Mouse (Mus musculus): ENCODE results near the gene Map4k5. TPM values are rescaled to one million over a fixed set of nuclear protein-coding genes. Genes with fewer than 3 reads are reported as not detected.

The Map4k5 gene
- polyA plus RNA-seq, 1 experiment from 2014 or later: 36.7 TPM

- no peak for ATAC-seq (ENCODE audit: low FRiP score)
- H3K36me3 ChIP-seq (replicated peaks): peaks cover 26% of the 10 kb centered on the region
Observed at GRCm38 (mm10) chr12:69828214-69828613, 64.8 kb downstream of the Map4k5 start.

GRCm38 (mm10) chr12:69824881-69825597 is 68.0 kb downstream of the Map4k5 start:
- Histone ChIP-seq H3K4me3 (replicated peaks) (no peak overlapping the region), H3K4me1 (peaks cover 11% of the 10 kb centered on the region), H3K4me2 (no peak overlapping the region), H3K9me3 (no peaks in the 10 kb centered on the region), H3K27ac (no peak overlapping the region), H3K36me3 (replicated peaks) (peaks cover 51% of the 10 kb centered on the region), H3K9ac (no peak overlapping the region), H3K27me3 (no peaks in the 10 kb centered on the region)
- 82% methylated on average over 9 of the region's 9 CpGs for WGBS
- no peak for ATAC-seq (ENCODE audit: low FRiP score)

More at GRCm38 (mm10) chr12:69828214-69828613, 64.8 kb downstream of the Map4k5 start:
- Histone ChIP-seq H3K9ac (no peak overlapping the region), H3K4me2 (no peak overlapping the region), H3K4me1 (peaks cover 11% of the 10 kb centered on the region), H3K4me3 (replicated peaks) (no peak overlapping the region), H3K27ac (no peak overlapping the region), H3K9me3 (no peaks in the 10 kb centered on the region), H3K27me3 (no peaks in the 10 kb centered on the region)
- WGBS: 55% methylated on average over 2 of the region's 2 CpGs

- ATAC-seq (ENCODE audit: low FRiP score): no peak
- no peak overlapping the region for H3K9ac ChIP-seq
- H3K4me3 ChIP-seq (replicated peaks): no peak overlapping the region
- H3K9me3 ChIP-seq: no peaks in the 10 kb centered on the region
- H3K4me1 ChIP-seq: peaks cover 16% of the 10 kb centered on the region
- WGBS: 15% methylated on average over 6 of the region's 6 CpGs
- H3K4me2 ChIP-seq: no peak overlapping the region
- no peak overlapping the region for H3K27ac ChIP-seq
- H3K27me3 ChIP-seq: no peaks in the 10 kb centered on the region
- H3K36me3 ChIP-seq (replicated peaks): peaks cover 51% of the 10 kb centered on the region
Observed at GRCm38 (mm10) chr12:69814272-69814671, 78.7 kb downstream of the Map4k5 start.

DNA sequence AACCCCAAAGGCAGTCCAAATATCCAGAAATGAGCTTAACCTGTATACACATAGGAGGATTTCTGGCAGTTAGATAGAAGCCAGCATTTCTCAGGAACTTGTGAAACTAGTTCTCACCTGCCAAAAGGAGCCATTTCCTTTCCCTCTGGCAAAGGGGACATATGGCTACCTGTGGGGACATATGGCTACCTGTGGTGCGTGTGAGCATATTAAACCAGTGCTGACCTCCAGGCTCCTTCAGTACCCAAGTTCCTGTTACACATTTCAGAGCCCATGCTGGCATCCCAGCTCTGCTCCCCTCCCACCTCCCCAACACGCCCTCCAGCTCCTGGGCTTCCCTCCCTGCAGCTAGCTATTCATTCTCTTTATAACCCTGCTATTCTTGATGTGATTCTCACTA is 79.4 kb downstream of the Map4k5 start:
- Histone ChIP-seq H3K27ac (no peak overlapping the region), H3K27me3 (no peaks in the 10 kb centered on the region), H3K4me3 (replicated peaks) (no peak overlapping the region), H3K4me1 (peaks cover 16% of the 10 kb centered on the region), H3K36me3 (replicated peaks) (peaks cover 46% of the 10 kb centered on the region), H3K9ac (no peak overlapping the region), H3K9me3 (no peaks in the 10 kb centered on the region), H3K4me2 (no peak overlapping the region)
- 45% methylated on average over 2 of the region's 2 CpGs for WGBS
- ATAC-seq (ENCODE audit: low FRiP score): no peak

GRCm38 (mm10) chr12:69812986-69813385 is 80.0 kb downstream of the Map4k5 start:
- Histone ChIP-seq H3K4me2 (no peak overlapping the region), H3K27me3 (no peaks in the 10 kb centered on the region), H3K9me3 (no peaks in the 10 kb centered on the region), H3K36me3 (replicated peaks) (peaks cover 44% of the 10 kb centered on the region), H3K4me1 (peaks cover 16% of the 10 kb centered on the region), H3K4me3 (replicated peaks) (no peak overlapping the region), H3K27ac (no peak overlapping the region), H3K9ac (no peak overlapping the region)
- no peak for ATAC-seq (ENCODE audit: low FRiP score)
- 59% methylated on average over 3 of the region's 3 CpGs for WGBS

DNA sequence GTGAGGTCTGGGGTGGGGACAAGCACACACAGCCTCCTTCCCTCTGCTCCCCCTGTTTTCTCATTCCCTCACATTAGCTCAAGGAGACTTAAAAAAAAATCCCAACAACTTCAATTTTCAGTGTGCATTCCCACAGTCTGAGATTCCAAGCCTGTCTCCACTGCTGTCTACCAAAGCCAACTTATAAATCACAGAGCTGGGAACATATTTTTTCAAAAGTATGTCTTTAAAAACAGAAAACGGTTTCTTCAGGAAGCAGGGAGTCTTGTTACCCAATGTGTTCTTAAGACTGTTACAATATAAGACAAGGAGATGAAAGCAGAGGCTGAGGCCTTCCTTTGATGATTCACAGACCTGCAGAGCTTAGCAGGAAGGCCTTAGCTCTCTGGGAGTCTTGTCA is 81.0 kb downstream of the Map4k5 start:
- WGBS: 49% methylated on average over 1 of the region's 1 CpGs
- no peak overlapping the region for H3K9ac ChIP-seq
- peaks cover 42% of the 10 kb centered on the region; the same call in 1 of the 2 replicates for H3K36me3 ChIP-seq (replicated peaks)
- ATAC-seq (ENCODE audit: low FRiP score): no peak
- H3K4me2 ChIP-seq: no peak overlapping the region
- H3K27ac ChIP-seq: no peak overlapping the region
- H3K4me1 ChIP-seq: peaks cover 16% of the 10 kb centered on the region
- no peaks in the 10 kb centered on the region for H3K9me3 ChIP-seq
- no peak overlapping the region for H3K4me3 ChIP-seq (replicated peaks)
- no peaks in the 10 kb centered on the region for H3K27me3 ChIP-seq

- Histone ChIP-seq H3K27ac (no peak overlapping the region), H3K4me1 (peaks cover 10% of the 10 kb centered on the region), H3K9me3 (no peaks in the 10 kb centered on the region), H3K4me3 (replicated peaks) (no peak overlapping the region), H3K27me3 (no peaks in the 10 kb centered on the region), H3K9ac (no peak overlapping the region), H3K4me2 (no peak overlapping the region), H3K36me3 (replicated peaks) (peaks cover 29% of the 10 kb centered on the region)
- no peak for ATAC-seq (ENCODE audit: low FRiP score)
- WGBS: 89% methylated on average over 3 of the region's 3 CpGs
Observed at GRCm38 (mm10) chr12:69809439-69809838, 83.6 kb downstream of the Map4k5 start.

- Histone ChIP-seq H3K4me3 (replicated peaks) (no peak overlapping the region), H3K4me2 (no peak overlapping the region), H3K9ac (no peak overlapping the region), H3K36me3 (replicated peaks) (peaks cover 31% of the 10 kb centered on the region), H3K27ac (no peak overlapping the region), H3K27me3 (no peaks in the 10 kb centered on the region), H3K9me3 (no peaks in the 10 kb centered on the region), H3K4me1 (no peaks in the 10 kb centered on the region)
- WGBS: 87% methylated on average over 11 of the region's 11 CpGs
- ATAC-seq (ENCODE audit: low FRiP score): no peak
Observed at GRCm38 (mm10) chr12:69807399-69807985, 85.5 kb downstream of the Map4k5 start.

GRCm38 (mm10) chr12:69805148-69805547 is 87.9 kb downstream of the Map4k5 start:
- Histone ChIP-seq H3K27ac (no peak overlapping the region), H3K9me3 (no peaks in the 10 kb centered on the region), H3K27me3 (no peaks in the 10 kb centered on the region), H3K4me3 (replicated peaks) (no peak overlapping the region), H3K4me2 (no peak overlapping the region), H3K36me3 (replicated peaks) (peaks cover 29% of the 10 kb centered on the region), H3K9ac (no peak overlapping the region), H3K4me1 (peaks cover 3% of the 10 kb centered on the region)
- ATAC-seq (ENCODE audit: low FRiP score): no peak
- 92% methylated on average over 6 of the region's 6 CpGs for WGBS

GRCm38 (mm10) chr12:69804393-69805070 is 88.5 kb downstream of the Map4k5 start:
- 95% methylated on average over 10 of the region's 10 CpGs for WGBS
- peaks cover 3% of the 10 kb centered on the region for H3K4me1 ChIP-seq
- H3K4me3 ChIP-seq (replicated peaks): no peak overlapping the region
- H3K27me3 ChIP-seq: no peaks in the 10 kb centered on the region
- no peak overlapping the region for H3K4me2 ChIP-seq
- H3K27ac ChIP-seq: no peak overlapping the region
- H3K36me3 ChIP-seq (replicated peaks): peaks cover 29% of the 10 kb centered on the region
- H3K9me3 ChIP-seq: no peaks in the 10 kb centered on the region
- no peak overlapping the region for H3K9ac ChIP-seq
- ATAC-seq (ENCODE audit: low FRiP score): no peak

DNA sequence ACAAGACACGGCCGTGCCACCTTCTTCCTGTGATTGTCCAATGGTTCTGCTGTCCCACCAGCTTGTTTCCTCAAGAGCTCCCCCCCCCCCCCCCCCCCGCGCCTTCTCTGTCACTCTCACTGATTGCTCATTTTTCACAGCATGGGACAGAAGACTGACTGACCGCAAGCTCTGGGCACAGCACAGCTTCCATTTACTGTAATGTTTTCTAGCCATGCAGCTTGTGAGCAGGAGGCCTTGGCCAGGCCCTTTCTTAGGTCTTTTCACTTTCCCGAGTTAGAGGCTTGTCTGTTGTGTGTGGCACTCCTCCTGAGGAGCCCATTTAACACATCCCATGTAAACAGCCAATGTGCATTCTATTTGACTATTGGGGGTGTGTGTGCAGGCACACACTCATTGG is 89.8 kb downstream of the Map4k5 start:
- WGBS: 90% methylated on average over 5 of the region's 6 CpGs
- Histone ChIP-seq H3K4me3 (replicated peaks) (no peak overlapping the region), H3K9me3 (no peaks in the 10 kb centered on the region), H3K36me3 (replicated peaks) (peaks cover 26% of the 10 kb centered on the region), H3K27ac (no peak overlapping the region), H3K27me3 (no peaks in the 10 kb centered on the region), H3K4me2 (no peak overlapping the region), H3K9ac (no peak overlapping the region), H3K4me1 (peaks cover 3% of the 10 kb centered on the region)
- no peak for ATAC-seq (ENCODE audit: low FRiP score)

DNA sequence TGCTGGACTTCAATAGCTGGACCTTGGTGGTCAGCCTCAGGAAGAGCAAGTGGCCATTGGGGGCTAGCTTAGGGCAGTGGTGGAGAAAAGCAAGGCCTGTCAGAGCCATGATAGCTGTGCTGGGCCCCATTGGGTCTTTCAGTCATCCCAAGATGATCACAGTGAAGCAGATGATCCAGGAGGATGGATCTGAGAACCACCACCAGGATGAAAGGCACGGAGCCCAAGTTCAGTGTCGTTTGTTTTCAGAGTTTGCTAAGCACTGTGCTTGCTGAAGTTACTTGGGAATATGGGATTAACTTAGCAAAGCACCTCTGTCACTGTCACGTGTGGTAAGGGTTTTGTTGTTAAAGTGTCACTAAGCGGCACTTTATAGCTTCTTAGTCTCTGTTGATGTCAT is 92.4 kb downstream of the Map4k5 start:
- H3K36me3 ChIP-seq (replicated peaks): peaks cover 13% of the 10 kb centered on the region
- H3K4me2 ChIP-seq: no peak overlapping the region
- H3K27me3 ChIP-seq: no peaks in the 10 kb centered on the region
- no peaks in the 10 kb centered on the region for H3K9me3 ChIP-seq
- no peak overlapping the region for H3K4me3 ChIP-seq (replicated peaks)
- H3K9ac ChIP-seq: no peak overlapping the region
- H3K27ac ChIP-seq: no peak overlapping the region
- no peak for ATAC-seq (ENCODE audit: low FRiP score)
- H3K4me1 ChIP-seq: peaks cover 3% of the 10 kb centered on the region
- whole genome bisulfite sequencing: 93% methylated on average over 4 of the region's 4 CpGs

Measured in forebrain, embryonic 12.5 days (tissue).